Mouse (Mus musculus) limb, embryonic 14.5 days (tissue): ENCODE measurements around the gene Ltbr. TPM values are rescaled to one million over a fixed set of nuclear protein-coding genes. Genes with fewer than 3 reads are reported as not detected.

Experiments used
- ATAC-seq: fragments of 200-750 bp; cut with Nextera tagmentation; 2 replicates; pipeline ENCODE4 v1.8.0; 2017; ENCODE audit warnings: low read depth, moderate number of reproducible peaks, moderate TSS enrichment; ENCODE audit not compliant: low FRiP score
- DNase-seq: peaks from one replicate; pipeline ENCODE4 v3.0.0-alpha.2; 2015; ENCODE audit warnings: low spot score
- H3K27ac ChIP-seq: fragments of 300-500 bp; sonication (generic); replicated peaks from 2 replicates; pipeline ENCODE4 v1.5.1; 2014; ENCODE audit warnings: low read depth, mild to moderate bottlenecking, low read length, moderate library complexity, mixed read lengths
- H3K27me3 ChIP-seq: fragments of 300-500 bp; sonication (generic); 2 replicates; pipeline ENCODE4 v1.6.1; 2014; ENCODE audit warnings: low read length, mixed read lengths; ENCODE audit not compliant: control insufficient read depth, insufficient read depth
- H3K36me3 ChIP-seq: fragments of 300-500 bp; sonication (generic); 2 replicates; pipeline ENCODE4 v1.6.1; 2014; ENCODE audit warnings: mild to moderate bottlenecking, low read length, moderate library complexity, mixed read lengths; ENCODE audit not compliant: control insufficient read depth, insufficient read depth
- H3K4me1 ChIP-seq: fragments of 300-500 bp; sonication (generic); 2 replicates; pipeline ENCODE4 v1.6.1; 2014; ENCODE audit warnings: antibody characterized with exemption, low read length, mixed read lengths; ENCODE audit not compliant: control insufficient read depth, insufficient read depth
- H3K4me2 ChIP-seq: fragments of 300-500 bp; sonication (generic); replicated peaks from 2 replicates; pipeline ENCODE4 v1.6.1; 2014; ENCODE audit warnings: low read depth, mild to moderate bottlenecking, low read length, moderate library complexity; ENCODE audit not compliant: severe bottlenecking
- H3K4me3 ChIP-seq: fragments of 300-500 bp; sonication (generic); replicated peaks from 2 replicates; pipeline ENCODE4 v1.5.1; 2014; ENCODE audit warnings: low read length
- H3K9ac ChIP-seq: fragments of 300-500 bp; sonication (generic); 2 replicates; pipeline ENCODE4 v1.6.1; 2014; ENCODE audit warnings: mild to moderate bottlenecking, low read depth, low read length, moderate library complexity; ENCODE audit not compliant: severe bottlenecking
- H3K9me3 ChIP-seq: fragments of 300-500 bp; sonication (generic); 2 replicates; pipeline ENCODE4 v1.6.1; 2016; ENCODE audit warnings: low read length; ENCODE audit not compliant: control insufficient read depth
- POLR2A ChIP-seq: fragments of 200-500 bp; IDR thresholded peaks from 2 replicates; pipeline ENCODE4 v1.8.0; 2012; ENCODE audit warnings: inconsistent platforms, mild to moderate bottlenecking, moderate library complexity, borderline replicate concordance; ENCODE audit not compliant: insufficient read depth, insufficient read length; ENCODE audit errors: extremely low read depth
- WGBS: fragments of 180-500 bp; shearing (Covaris S2); extraction: QIAGEN DNeasy Blood & Tissue Kit; methylation state at CpG from one replicate; pipeline ENCODE4 v1.1.7; 2014; 5-methylcytosine and 5-hydroxymethylcytosine counted together
- polyA plus RNA-seq, 2 experiments: library from polyadenylated mRNA; depleted of rRNA in 1 of 2; stranded (reverse) in 1 of 2; unstranded in 1 of 2; fragments of >200 nt; fragmentation: Nextera tagmentation in 1 of 2; extraction: Ambion mirVana in 1 of 2; gene quantifications; 2 replicates each; pipeline versions ENCODE4 v1.2.1 to v1.2.3; 2012 to 2014

The Ltbr gene
- polyA plus RNA-seq, 2 experiments: 45.8 to 52.7 TPM

DNA sequence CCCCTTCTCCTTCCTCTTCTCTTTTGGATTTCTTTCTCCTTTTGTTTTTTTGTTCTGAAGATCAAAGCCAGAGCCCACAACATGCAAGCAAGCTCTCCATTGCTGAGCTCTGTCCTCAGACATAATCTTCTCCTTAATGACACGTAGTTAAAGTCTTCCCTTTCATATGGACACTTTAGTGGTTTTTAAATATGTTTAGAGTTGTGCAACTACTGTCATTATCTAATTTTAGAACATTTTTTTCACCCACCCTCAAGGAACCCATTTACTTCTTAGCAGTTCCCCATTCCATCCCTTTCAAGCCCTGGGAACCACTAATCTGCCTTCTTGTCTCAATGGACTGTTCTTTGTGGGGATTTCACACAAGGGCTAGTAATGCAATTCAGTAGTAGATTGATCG, 20.7 kb upstream of the Ltbr start:
- H3K9me3 ChIP-seq: no peaks in the 10 kb centered on the region
- ATAC-seq (no peak), DNase-seq (no peak)
- no peak overlapping the region for H3K4me2 ChIP-seq
- peaks cover 8% of the 10 kb centered on the region for H3K4me1 ChIP-seq
- 69% methylated on average over 2 of the region's 2 CpGs for WGBS
- H3K36me3 ChIP-seq: no peaks in the 10 kb centered on the region
- H3K27me3 ChIP-seq: no peaks in the 10 kb centered on the region
- TF ChIP-seq POLR2A: no peak
- no peak overlapping the region for H3K9ac ChIP-seq
- no peak overlapping the region for H3K27ac ChIP-seq
- H3K4me3 ChIP-seq: no peak overlapping the region

DNA sequence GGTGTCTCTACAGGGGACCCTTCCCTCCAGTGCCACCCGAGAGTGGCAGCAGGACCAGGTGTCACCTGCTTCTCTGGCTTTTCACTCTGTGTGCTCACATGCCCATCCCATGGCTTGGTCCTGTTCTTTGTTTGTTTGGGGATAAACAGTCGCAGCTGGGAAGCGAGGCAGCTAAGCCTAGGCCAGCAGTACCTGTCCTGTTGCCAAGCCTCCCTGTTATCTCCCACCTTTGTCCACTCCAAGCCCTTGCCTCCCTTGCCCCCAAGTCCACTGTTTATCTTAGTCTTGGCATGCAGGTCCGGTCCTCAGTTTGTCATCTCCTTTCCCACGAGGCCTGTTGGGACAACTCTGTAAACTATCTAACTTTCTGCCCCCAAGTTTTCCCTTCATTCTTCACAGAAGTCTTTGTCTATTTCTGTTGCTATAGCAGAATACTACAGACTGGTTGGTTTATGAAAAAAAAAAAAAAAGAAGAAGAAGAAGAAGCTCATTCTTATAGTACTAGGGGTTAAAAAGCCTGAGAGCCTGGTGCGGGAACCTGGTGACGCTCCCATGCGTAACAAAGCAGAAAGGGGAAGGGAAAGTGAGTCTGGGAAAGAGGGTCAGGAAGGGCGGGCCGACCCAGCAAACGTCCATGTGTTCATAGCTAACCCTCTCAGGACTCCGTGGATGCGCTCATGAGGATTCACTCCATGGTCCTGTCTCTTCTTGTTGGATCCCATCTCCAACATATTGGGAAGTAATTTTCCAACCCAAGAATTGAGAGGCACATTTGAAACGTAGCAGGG, 19.6 kb upstream of the Ltbr start:
- Histone ChIP-seq H3K4me3 (no peak overlapping the region), H3K27ac (no peak overlapping the region), H3K9me3 (no peaks in the 10 kb centered on the region), H3K4me1 (peaks cover 8% of the 10 kb centered on the region), H3K36me3 (no peaks in the 10 kb centered on the region), H3K4me2 (no peak overlapping the region), H3K27me3 (no peaks in the 10 kb centered on the region), H3K9ac (no peak overlapping the region)
- no peak for TF ChIP-seq POLR2A
- ATAC-seq: no peak
- whole genome bisulfite sequencing: 77% methylated on average over 14 of the region's 14 CpGs
- no peak for DNase-seq

DNA sequence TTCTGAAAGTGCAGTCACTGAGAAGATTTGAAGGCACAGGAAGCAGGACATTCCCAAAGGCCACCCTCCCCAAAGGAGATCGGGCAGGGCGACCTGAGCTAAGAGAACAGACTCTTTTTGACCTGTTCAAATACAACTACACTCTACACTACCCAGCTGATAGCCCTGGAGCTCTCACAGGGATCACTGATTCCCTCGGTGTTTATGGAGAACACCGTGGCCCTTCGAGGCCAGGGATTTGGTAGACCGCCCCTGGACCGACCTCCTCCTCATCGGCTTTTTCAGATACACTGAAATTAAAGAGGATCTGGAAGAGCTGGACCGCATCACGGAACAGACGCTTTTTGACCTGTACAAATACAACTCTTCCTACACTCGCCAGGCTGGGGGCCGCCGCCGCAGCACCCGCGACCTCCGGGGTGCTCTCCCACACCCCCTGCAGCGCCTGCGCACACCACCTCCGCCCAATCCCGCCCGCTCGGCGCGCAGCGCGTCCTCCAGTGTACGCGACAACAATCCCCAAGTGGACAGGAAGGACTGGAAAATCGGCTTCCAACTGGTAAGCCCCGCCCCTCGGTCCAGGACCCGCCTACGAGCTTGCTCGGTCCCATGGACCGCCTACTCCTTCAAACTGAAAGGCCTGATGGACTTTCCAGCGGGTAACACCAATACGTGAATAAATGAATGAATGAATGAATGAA, 17.1 kb upstream of the Ltbr start:
- peak; percentile 52; the same call in 1 of the 2 replicates for TF ChIP-seq POLR2A
- Histone ChIP-seq H3K36me3 (no peaks in the 10 kb centered on the region), H3K4me3 (peak overlapping the region; percentile 57), H3K4me1 (peaks cover 8% of the 10 kb centered on the region), H3K4me2 (peak overlapping the region; percentile 87), H3K9ac (peak overlapping the region; percentile 57), H3K9me3 (no peaks in the 10 kb centered on the region), H3K27ac (no peak overlapping the region), H3K27me3 (no peaks in the 10 kb centered on the region)
- DNase-seq (peak; percentile 91), ATAC-seq (peak; percentile 83)
- 2% methylated on average over 39 of the region's 39 CpGs for WGBS

DNA sequence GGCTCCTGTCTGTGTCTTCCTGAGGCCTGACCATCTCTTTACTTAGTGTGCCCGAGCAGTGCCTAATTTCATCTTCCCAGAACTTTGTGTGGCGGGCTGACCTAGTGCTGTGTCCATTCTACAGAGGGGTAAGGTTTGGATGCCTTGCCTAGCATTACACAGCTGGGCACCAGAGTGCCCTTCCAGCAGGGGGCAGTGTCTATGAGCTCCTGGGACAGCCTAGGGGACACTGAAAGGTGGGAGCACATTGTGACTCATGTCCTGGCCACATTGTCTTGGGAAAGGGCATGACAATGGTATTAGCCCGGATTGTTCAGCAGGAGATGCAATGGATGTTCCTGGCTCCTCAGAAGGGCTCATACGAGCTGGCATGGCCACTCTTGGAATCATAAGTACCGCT, 14.6 kb upstream of the Ltbr start:
- Histone ChIP-seq H3K27ac (no peak overlapping the region), H3K9me3 (no peaks in the 10 kb centered on the region), H3K9ac (no peak overlapping the region), H3K36me3 (no peaks in the 10 kb centered on the region), H3K27me3 (no peaks in the 10 kb centered on the region), H3K4me2 (no peak overlapping the region), H3K4me1 (peaks cover 8% of the 10 kb centered on the region), H3K4me3 (no peak overlapping the region)
- TF ChIP-seq POLR2A: no peak
- ATAC-seq: no peak
- no peak for DNase-seq
- 73% methylated on average over 5 of the region's 5 CpGs for WGBS

DNA sequence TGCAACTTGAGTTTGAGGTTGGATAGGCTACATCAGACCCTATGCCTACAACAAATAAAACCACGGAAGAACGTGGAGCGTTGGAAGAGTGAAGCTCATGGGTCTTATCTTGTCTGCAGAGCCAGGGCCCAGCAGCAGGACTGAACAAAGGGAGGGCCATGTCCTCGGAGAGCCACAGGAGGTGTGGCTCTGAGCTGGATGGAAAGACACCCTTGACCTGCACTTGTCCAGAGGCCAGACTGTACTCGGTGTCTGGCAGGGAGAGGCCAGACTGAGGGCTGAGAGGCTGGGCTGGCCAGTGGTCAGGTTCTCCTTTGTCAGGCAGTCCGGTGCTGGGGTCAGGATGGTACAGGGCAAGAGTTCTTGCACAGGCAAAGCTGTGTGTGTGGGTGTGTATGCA, 11.7 kb upstream of the Ltbr start:
- no peak overlapping the region for H3K27ac ChIP-seq
- WGBS: 80% methylated on average over 6 of the region's 6 CpGs
- peaks cover 4% of the 10 kb centered on the region for H3K4me1 ChIP-seq
- DNase-seq: no peak
- no peak overlapping the region for H3K9ac ChIP-seq
- no peaks in the 10 kb centered on the region for H3K36me3 ChIP-seq
- no peak for TF ChIP-seq POLR2A
- peaks cover 27% of the 10 kb centered on the region for H3K27me3 ChIP-seq
- no peak overlapping the region for H3K4me3 ChIP-seq
- H3K4me2 ChIP-seq: no peak overlapping the region
- no peaks in the 10 kb centered on the region for H3K9me3 ChIP-seq
- no peak for ATAC-seq
